Mouse (Mus musculus) thymus, adult 2 months (tissue): ENCODE results near the gene Drap1. TPM values are rescaled to one million over a fixed set of nuclear protein-coding genes. Genes with fewer than 3 reads are reported as not detected.
"Not testable (repeated sequence)": the region's sequence is repeated elsewhere in the genome, so short reads cannot be mapped to it uniquely, and the experiment has no call there.

Experiments
- DNase-seq: peaks from one replicate; pipeline ENCODE4 v3.0.0; 2021
- H3K27ac ChIP-seq: fragments of 200-500 bp; 2 replicates; pipeline ENCODE4 v1.5.1; 2012; ENCODE audit warnings: low read length, control low read depth; ENCODE audit not compliant: control insufficient read depth, insufficient read depth
- H3K27me3 ChIP-seq: fragments of 200-500 bp; 2 replicates; pipeline ENCODE4 v1.6.1; 2012; ENCODE audit warnings: mild to moderate bottlenecking, low read length, moderate library complexity, mixed read lengths; ENCODE audit not compliant: control insufficient read depth, insufficient read depth
- H3K36me3 ChIP-seq: fragments of 200-500 bp; 2 replicates; pipeline ENCODE4 v1.6.1; 2012; ENCODE audit warnings: mild to moderate bottlenecking, low read length, moderate library complexity; ENCODE audit not compliant: control insufficient read depth, insufficient read depth
- H3K4me1 ChIP-seq: fragments of 200-500 bp; replicated peaks from 2 replicates; pipeline ENCODE4 v1.6.1; 2012; ENCODE audit warnings: low read length; ENCODE audit not compliant: control insufficient read depth, insufficient read depth
- H3K4me3 ChIP-seq: fragments of 200-500 bp; 2 replicates; pipeline ENCODE4 v1.5.1; 2012; ENCODE audit warnings: mild to moderate bottlenecking, low read length, control low read depth, moderate library complexity; ENCODE audit not compliant: control insufficient read depth, insufficient read depth
- CTCF ChIP-seq: fragments of 200-500 bp; IDR thresholded peaks from 2 replicates; pipeline ENCODE4 v1.5.1; 2012; ENCODE audit warnings: mild to moderate bottlenecking, control low read depth, low read length, moderate library complexity, borderline replicate concordance; ENCODE audit not compliant: control insufficient read depth, poor library complexity, insufficient read depth; ENCODE audit errors: extremely low read depth
- POLR2A ChIP-seq: fragments of 200-500 bp; IDR thresholded peaks from 2 replicates; pipeline ENCODE4 v1.6.1; 2012; ENCODE audit warnings: mild to moderate bottlenecking, low read length, control low read depth, moderate library complexity; ENCODE audit not compliant: control insufficient read depth, poor library complexity, insufficient read depth; ENCODE audit errors: extremely low read depth
- WGBS: fragments of 180-500 bp; shearing (Covaris S2); methylation state at CpG from one replicate; pipeline ENCODE4 v1.1.7; 2018; 5-methylcytosine and 5-hydroxymethylcytosine counted together
- polyA plus RNA-seq: library from polyadenylated mRNA; depleted of rRNA; stranded (reverse); fragments of >200 nt; gene quantifications from 2 replicates; pipeline ENCODE4 v1.2.3, GENCODE M21; 2012

Drap1 gene
- polyA plus RNA-seq, 1 experiment: 133 TPM

DNA sequence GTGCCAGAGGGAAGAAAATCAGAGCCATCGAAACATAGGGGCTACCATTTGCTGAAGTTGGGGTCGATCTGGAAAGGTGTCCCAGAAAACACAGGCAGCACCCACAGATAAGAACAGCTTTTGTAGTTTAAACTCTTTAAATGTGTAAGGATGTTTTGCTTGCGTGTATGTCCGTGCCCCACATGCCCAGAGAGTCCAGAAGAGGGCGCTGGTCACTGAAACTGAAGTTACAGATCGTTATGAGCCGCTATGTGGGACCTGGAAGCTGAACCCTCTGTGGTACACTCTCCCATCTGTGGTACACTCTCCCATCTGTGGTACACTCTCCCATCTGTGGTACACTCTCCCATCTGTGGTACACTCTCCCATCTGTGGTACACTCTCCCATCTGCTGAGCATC lies 17.6 kb downstream of the Drap1 start:
- peak; percentile 63 for DNase-seq
- H3K4me1 ChIP-seq: peaks cover 18% of the 10 kb centered on the region
- TF ChIP-seq CTCF: no peak
- TF ChIP-seq POLR2A: no peak
- peak overlapping the region; percentile 100 for H3K27ac ChIP-seq
- WGBS: 10% methylated on average over 7 of the region's 7 CpGs
- H3K36me3 ChIP-seq: no peaks in the 10 kb centered on the region
- peak overlapping the region; percentile 100 for H3K4me3 ChIP-seq
- no peaks in the 10 kb centered on the region for H3K27me3 ChIP-seq

DNA sequence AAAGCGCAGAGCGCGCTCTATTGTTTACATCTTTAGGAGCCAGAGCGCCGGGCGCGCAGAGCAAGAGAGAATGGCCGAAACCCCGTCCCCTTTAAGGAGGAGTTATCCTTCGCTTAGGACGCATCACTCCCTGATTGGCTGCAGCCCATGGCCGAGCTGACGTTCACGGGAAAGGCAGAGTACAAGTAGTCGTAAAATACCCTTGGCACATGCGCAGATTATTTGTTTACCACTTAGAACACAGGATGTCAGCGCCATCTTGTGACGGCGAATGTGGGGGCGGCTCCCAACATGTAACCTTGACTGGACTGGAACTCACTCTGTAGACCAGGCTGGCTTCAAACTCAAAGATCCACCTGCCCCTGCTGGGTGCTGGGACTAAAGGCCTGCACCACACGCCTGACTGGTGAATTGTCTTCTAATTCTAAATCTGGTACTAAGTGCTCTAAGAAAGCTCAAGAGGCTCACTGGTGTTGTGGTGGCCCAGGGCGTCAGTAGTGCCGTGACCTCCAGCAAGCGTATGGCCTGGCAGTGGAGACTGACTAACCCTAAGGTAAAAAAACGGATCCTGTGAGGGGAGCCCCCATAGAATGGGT lies 18.1 kb downstream of the Drap1 start:
- H3K36me3 ChIP-seq, H3K27me3 ChIP-seq: not testable (repeated sequence)
- peak overlapping the region; percentile 100 for H3K4me3 ChIP-seq
- peak; percentile 34 for DNase-seq
- peak overlapping the region; percentile 100 for H3K27ac ChIP-seq
- peaks cover 18% of the 10 kb centered on the region for H3K4me1 ChIP-seq
- WGBS: 10% methylated on average over 25 of the region's 25 CpGs

DNA sequence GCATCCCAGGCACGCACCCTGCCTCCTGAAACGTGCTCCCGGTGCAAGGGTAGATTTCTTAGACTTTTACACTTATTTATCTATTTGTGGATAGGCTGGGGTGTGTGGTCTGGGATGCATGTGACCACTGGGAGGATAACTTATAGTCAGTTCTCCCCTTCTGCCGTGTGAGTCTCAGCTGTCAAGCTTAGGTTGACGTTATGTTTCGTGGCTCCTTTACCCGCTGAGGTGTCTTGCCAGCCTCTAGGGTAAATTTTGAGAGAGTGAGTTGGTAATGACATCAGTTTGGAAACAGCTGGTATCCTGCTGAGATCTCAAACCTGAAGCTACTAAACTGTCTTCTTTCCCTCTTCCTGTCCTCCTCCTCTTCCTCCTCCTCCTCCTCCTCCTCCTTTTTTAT lies 18.9 kb downstream of the Drap1 start:
- peak overlapping the region; percentile 44 for H3K4me3 ChIP-seq
- no peaks in the 10 kb centered on the region for H3K27me3 ChIP-seq
- no peaks in the 10 kb centered on the region for H3K36me3 ChIP-seq
- peaks cover 18% of the 10 kb centered on the region for H3K4me1 ChIP-seq
- H3K27ac ChIP-seq: peak overlapping the region; percentile 83
- WGBS: 24% methylated on average over 7 of the region's 7 CpGs
- TF ChIP-seq POLR2A (no peak), CTCF (no peak)
- DNase-seq: no peak

DNA sequence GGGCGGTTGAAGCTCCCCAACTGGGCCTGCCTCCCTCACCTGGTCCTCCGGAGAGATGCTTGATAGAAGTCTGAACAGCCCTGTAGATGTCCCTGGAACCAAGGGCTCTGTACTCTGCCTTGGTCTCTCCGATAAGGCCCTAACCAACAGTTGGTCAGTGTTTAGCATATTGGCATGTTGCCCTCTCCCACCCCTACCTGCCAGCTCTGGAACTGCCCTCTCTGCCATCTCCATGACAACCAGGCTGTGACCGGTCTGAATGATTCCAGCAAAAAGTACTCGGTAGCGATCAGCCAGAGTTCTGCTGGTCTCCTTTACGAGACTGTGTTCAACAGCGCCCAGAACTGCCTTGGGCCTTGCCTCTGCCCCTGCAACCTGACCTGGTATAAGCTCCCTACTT lies 22.5 kb downstream of the Drap1 start, which contains the start of gene Tsga10ip:
TSS of gene Tsga10ip (minus strand) at position 234 of the 400 bp plus-strand sequence.
- no peak for DNase-seq
- TF ChIP-seq CTCF (no peak), POLR2A (no peak)
- H3K27me3 ChIP-seq: no peaks in the 10 kb centered on the region
- H3K4me3 ChIP-seq: no peak within 1 kb of the TSS
- no peaks in the 10 kb centered on the region for H3K36me3 ChIP-seq
- 97% methylated on average over 8 of the region's 8 CpGs for WGBS
- peaks cover 5% of the 10 kb centered on the region for H3K4me1 ChIP-seq
- H3K27ac ChIP-seq: no peak within 1 kb of the TSS

DNA sequence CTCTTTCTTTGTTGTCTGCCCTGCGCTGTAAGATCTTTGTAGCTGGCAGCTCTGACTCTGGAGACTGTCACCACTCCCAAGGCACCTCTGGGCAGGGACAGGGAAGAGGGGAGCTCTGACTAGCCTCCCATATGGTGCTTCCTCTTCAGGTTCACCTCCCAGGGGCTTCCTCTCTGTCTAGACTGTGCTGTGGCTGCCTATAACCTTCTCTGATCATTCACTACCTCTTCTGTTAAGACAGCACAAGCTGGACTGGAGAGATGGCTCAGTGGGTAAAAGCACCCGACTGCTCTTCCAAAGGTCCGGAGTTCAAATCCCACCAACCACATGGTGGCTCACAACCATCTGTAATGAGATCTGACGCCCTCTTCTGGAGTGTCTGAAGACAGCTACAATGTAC lies 23.7 kb downstream of the Drap1 start:
- H3K36me3 ChIP-seq, DNase-seq, H3K4me1 ChIP-seq, H3K27ac ChIP-seq, H3K4me3 ChIP-seq, H3K27me3 ChIP-seq: not testable (repeated sequence)
- WGBS: 77% methylated on average over 4 of the region's 4 CpGs

DNA sequence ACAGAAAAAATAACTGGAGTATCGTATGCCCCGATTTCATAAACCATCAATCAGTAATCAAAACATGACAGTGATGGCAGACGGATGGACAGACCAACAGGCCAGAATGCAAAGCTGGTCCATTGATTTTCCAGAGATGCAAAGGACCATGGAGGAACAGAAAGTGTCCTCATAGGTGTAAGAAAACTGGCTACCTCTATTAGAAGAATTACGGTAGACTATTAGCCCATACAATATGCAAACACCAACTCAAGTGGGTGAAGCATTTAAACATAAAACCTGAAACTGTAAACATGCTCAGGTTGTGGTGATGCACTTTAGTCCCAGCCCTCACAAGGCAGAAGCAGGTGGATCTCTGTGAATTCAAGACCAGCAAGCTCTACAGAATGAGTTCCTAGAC lies 29.4 kb downstream of the Drap1 start:
- TF ChIP-seq CTCF (no peak), POLR2A (no peak)
- Histone ChIP-seq H3K27ac (no peak overlapping the region), H3K27me3 (no peaks in the 10 kb centered on the region), H3K4me1 (peaks cover 9% of the 10 kb centered on the region), H3K36me3 (no peaks in the 10 kb centered on the region), H3K4me3 (no peak overlapping the region)
- no peak for DNase-seq
- WGBS: 88% methylated on average over 4 of the region's 4 CpGs

DNA sequence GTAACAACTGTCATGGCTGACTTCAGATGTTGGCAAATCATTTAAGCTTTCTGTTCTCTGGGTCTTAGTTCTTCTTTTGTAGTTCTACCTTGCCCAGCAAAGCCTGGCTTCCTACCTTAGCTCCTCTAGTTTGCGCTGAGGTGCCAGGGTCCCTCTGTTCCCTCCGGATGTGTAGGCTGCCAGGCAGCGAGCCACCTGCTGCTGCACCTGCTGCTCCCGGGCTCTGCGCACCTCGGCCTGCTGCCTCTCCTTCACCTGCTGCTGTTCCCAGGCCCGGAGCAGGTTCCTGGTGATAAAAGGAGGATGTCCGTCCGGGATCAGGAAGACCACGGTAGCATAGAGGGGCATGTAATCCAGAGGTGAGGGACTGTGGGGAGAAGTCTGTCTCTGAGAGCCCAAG lies 30.6 kb downstream of the Drap1 start:
- H3K4me3 ChIP-seq: no peak overlapping the region
- TF ChIP-seq POLR2A (no peak), CTCF (no peak)
- no peak for DNase-seq
- 93% methylated on average over 10 of the region's 10 CpGs for WGBS
- no peaks in the 10 kb centered on the region for H3K27me3 ChIP-seq
- peaks cover 13% of the 10 kb centered on the region for H3K4me1 ChIP-seq
- H3K27ac ChIP-seq: no peak overlapping the region
- no peaks in the 10 kb centered on the region for H3K36me3 ChIP-seq
